Mouse (Mus musculus) inflammation-experienced regulatory T-cells (primary cell): ENCODE data around the gene Yme1l1. TPM values are rescaled to one million over a fixed set of nuclear protein-coding genes. Genes with fewer than 3 reads are reported as not detected.

Experiments
- polyA plus RNA-seq, 2 experiments: library from polyadenylated mRNA; unstranded; fragments of 100-300 nt; shearing (Covaris generic); gene quantifications; one replicate each; pipeline ENCODE4 v1.2.1; 2017

Gene Yme1l1
- polyA plus RNA-seq = 10 to 100 TPM; 60.1 to 70.5 TPM

GRCm38 (mm10) chr2:23155777-23156607 is at the start of gene Yme1l1, which contains the start of gene Mastl:
Gene Yme1l1, plus strand, starts transcription at chr2:23156369.
Gene Mastl, minus strand, starts transcription at chr2:23156024.

GRCm38 (mm10) chr2:23207070-23207526 is 50.9 kb downstream of the Yme1l1 start, which contains the start of gene 4931423N10Rik:
Gene 4931423N10Rik, plus strand, starts transcription at chr2:23207476.

Other genes with a start within 250 kb of the Yme1l1 start
- 100 to 1,000 TPM; 154 to 160 TPM for gene Abi1, start 116.1 kb upstream of the Yme1l1 start, polyA plus RNA-seq
- gene Acbd5, start 88.2 kb upstream of the Yme1l1 start, polyA plus RNA-seq = 10 to 100 TPM; 58.2 to 62.6 TPM
- 1 to 10 TPM in 1 of 2 experiments, under 1 TPM in 1; 0.45 to 1.0 TPM for gene Mastl, start 345 bp upstream of the Yme1l1 start, polyA plus RNA-seq
- gene 4931423N10Rik, start 51.1 kb downstream of the Yme1l1 start, polyA plus RNA-seq = not detected
- under 1 TPM in 1 of 2 experiments, not detected in 1; 0.06 TPM for gene Nxph2, start 164.9 kb downstream of the Yme1l1 start, polyA plus RNA-seq